Mouse (Mus musculus) left cerebral cortex, postnatal 36 days (tissue): ENCODE results near the gene Lhx4. TPM values are rescaled to one million over a fixed set of nuclear protein-coding genes. Genes with fewer than 3 reads are reported as not detected.
A peak's percentile ranks its signal among the peaks of the same experiment; 100 is the strongest.

Experiments
- DNase-seq, 2 experiments: peaks; one replicate each; pipeline ENCODE4 v3.0.0; 2021 to 2022; ENCODE audit warnings: low spot score in 2 of 2, mixed read lengths in 1 of 2
- intact Hi-C: fragments of 180-260 bp; cut with DNase I; formaldehyde crosslinking; loops from one replicate; pipeline ENCODE4 v1.15.1; 2025
- total RNA-seq, 2 experiments: library from RNA; stranded (reverse); gene quantifications; 2 replicates each; pipeline ENCODE4 v1.2.3; 2021

The Lhx4 gene
- total RNA-seq, 2 experiments from 2014 or later, result not detected

DNA sequence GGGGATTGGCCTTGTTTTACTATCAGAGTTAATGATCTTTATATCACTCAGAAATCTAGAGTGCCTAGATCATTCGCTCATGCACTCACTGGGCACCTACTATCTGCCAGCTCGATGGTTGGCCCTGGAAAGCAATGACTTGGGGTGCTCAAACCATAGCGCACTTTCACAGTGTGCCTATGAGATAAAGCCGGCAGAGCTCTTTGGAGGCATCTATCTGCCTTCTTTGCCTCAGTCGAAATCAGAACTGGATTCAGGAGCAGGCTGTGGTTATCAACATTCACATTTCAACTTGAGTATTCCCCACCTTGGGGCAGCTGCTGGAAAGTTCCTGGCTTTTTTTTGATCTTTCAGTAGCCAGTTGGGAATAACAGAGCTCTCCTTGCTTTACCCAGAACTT, 3.6 kb downstream of the Lhx4 start:
- intact Hi-C loops, result no loop called here
- no peak for DNase-seq

DNA sequence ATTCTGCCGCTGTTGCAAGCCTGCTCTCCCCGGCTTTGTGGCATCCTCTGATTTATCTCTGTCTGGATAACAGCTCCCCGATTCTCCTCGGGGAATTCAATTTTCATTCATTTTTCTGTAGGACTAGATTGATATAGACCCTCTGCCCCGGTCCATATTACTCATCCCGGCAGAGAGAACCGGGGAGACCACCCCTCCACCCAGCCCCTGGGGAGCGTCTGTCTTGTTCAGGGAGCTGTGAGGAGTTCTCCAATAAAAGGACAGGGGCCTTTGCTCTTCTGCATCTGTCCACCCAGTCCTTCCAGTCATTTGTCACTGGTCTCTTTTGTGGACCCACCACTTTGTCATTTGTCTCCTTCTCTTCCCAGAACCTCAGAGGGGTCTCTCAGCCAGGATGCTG, 4.5 kb downstream of the Lhx4 start:
- intact Hi-C loops, result no loop called here
- no peak for DNase-seq

- intact Hi-C loops, result no loop called here
- no peak for DNase-seq
These were observed 8.8 kb downstream of the Lhx4 start for GRCm38 (mm10) chr1:155742411-155743363.

DNA sequence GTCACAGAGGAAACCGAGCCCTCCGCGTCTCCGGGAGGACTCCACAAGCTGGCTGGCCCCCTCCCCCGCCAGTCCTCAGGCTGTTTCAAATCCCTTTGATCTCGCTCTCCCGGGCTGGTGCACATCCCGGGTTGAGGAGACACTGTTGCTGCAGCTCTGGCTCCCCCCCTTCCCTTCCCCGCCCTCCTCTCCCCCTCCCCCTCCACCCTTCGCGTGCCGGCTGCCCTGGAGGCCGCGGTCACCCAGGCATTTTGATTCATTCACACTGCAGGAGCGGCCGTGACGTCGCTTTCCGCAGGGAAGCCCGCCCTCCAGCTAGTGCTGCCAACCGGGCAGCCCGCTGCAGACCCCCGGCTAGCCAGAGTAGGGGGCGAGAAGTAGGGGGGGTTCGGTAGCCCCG, 9.5 kb downstream of the Lhx4 start:
- intact Hi-C loops, result no loop called here
- DNase-seq, result no peak

GRCm38 (mm10) chr1:155741378-155741945, 10.0 kb downstream of the Lhx4 start:
- DNase-seq, result peak in 1 of 2 experiments; percentile 9
- intact Hi-C loops, result no loop called here

DNA sequence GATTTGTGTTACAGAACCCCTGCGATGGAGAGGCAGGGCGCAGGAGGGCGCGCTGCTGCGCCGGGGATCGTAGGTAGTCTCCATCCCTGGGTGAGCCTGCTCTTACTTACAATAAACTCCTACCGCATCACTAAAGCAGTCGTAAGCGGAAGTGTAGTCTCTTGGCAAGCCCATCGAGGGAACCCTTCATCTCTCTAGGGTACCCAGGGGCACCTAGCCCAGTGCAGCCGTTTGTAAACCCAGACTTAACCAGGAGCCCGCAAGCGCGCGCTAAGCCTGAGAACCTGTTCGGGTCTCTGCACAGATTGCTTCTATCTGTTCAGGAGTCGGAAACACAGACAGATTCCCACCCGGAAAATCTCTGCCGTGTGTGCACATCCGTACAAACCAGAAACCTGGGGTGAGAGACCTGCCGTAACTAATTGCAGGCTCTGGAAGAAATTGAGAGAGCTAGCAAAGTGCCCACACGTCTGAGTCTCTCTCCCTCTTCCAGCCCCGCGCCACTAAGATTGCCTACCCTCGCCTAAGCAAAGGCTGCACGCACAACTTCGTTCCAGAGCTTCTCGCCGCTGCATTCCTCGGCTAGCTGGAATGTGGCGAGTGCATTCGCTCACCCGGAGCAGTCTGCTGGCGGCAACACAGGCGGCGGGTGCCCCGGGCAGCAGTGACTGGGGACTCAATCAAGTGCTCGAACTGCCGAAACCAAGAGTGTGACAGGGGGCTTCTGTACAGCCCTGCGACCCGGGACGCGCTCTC, 10.7 kb downstream of the Lhx4 start:
- intact Hi-C loops, result no loop called here
- peak in 1 of 2 experiments; percentile 41 for DNase-seq

DNA sequence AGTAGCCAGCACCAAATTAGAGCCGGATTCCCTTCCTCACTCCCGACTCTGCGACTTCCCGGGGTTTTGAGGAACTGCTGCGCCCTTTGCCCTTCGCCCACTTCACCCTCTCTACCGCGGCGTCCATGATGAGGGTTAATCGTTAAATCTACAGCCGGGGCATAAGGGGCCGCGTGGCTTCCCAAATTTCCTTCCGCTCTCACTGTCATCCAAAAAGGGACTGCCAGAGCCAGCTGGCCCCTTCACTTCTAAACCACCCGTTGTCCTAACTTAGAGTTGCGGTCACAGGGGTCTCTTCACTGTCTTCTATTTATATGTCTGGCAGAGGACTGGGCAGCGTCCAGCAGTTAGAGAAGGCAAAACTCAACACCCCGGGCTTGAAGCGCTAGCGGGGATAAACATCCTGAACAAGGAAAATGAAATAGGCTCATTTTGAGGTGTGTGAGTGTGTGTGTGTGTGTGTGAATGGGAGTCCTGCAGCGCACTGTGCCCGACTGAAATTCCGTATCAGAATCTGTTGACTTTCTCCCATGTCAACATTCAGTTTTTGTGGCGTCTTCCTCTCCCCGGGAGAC, 13.6 kb downstream of the Lhx4 start:
- intact Hi-C loops, result no loop called here
- DNase-seq, result no peak

- intact Hi-C loops, result no loop called here
- DNase-seq, result no peak
These were observed 14.3 kb downstream of the Lhx4 start for GRCm38 (mm10) chr1:155737017-155737808.

DNA sequence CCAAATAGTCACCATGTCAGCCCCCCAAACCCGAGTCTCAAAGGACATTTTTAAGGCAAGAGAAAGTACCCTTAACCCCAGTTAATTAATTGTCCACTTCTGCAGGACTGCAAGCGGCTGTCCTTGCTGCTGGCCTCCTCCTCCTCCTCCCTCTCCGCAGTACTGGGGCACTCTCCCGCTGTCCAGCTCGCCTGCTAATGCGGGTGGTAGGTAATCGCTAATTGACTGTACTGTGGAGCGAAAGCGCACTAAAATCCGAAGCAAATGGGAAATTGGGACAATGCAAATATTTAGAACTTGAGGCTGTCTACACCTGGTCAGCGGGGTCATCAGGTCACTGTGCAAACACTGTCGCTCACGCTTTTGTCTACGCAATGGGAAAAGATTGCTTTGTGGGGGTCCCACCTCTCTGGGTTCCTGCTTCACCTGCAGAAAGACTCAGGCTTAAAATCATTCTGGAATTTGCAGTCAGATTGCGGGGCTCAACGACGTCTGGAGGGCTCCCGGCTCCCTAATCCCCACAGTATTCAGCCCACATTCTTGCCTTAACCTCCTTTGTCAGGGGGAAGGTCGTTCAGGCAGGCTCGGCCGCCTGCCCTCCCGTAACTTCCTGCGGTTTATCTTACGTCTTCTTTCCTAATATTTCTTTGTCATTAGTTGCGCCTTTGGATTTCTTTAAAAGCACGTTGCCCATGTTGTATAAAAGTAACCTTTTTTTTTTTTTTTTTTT, 15.2 kb downstream of the Lhx4 start:
- no peak for DNase-seq
- intact Hi-C loops, result no loop called here

DNA sequence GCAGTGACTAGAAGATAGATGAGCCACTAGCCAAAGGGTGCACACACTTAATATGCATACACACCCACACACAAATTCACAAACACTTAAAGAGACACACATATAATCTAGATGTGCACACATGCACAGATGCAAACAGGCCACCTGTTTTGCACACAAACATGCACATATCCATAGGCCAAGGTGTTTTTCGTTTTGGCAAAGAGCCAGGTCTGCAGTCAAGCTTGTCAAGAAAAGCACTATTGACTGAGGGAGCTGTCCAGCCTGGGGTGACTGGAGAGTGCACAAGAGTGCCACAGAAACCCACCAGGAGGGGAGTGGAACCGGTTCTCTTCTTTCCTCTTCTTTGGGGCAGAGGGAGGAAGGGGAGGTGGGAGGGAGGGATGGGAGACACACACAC, 20.3 kb downstream of the Lhx4 start:
- intact Hi-C loops, result no loop called here
- DNase-seq, result no peak

GRCm38 (mm10) chr1:155729113-155729795, 22.2 kb downstream of the Lhx4 start:
- intact Hi-C loops, result no loop called here

DNA sequence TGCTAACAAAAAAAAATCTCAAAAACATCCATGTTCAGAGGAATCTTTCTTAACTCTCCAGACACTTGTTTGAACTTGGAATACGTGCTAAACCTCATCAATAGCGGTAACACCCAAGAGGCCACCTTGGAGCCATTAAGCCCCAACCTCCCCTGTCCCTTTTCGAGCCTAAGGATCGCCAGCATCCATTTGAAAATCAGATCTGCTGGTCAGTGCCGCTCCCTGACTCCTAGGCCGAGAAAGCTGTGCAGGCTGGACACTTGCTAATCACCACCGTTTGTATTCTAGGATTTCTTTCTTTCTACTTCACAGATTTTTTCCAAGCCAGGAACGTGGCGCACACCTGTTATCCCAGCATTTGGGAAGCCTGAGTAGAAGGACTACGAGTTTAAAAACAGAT, 23.7 kb downstream of the Lhx4 start:
- intact Hi-C loops, result no loop called here

More at GRCm38 (mm10) chr1:155729113-155729795, 22.2 kb downstream of the Lhx4 start:
- no peak for DNase-seq

DNA sequence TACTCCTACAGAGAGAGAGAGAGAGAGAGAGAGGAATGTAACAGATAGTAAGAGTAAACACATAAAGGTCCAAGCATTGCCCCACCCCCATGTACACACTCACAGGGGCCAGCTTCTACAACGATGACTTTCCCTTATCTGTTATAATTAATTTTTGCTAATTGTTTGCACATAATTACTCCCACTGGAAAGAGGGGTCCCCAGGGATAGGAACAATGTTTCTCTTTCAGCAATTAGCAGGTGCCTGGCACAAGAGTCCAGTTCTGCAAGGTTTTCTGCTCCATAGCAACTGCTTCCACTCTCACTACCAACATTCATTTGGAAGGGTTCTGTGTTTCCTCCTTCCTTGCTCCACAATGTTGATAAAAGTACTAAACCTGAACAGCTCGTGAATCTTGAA, 25.6 kb downstream of the Lhx4 start:
- DNase-seq, result no peak
- intact Hi-C loops, result no loop called here

More for the DNA sequence above, 23.7 kb downstream of the Lhx4 start:
- DNase-seq, result no peak

DNA sequence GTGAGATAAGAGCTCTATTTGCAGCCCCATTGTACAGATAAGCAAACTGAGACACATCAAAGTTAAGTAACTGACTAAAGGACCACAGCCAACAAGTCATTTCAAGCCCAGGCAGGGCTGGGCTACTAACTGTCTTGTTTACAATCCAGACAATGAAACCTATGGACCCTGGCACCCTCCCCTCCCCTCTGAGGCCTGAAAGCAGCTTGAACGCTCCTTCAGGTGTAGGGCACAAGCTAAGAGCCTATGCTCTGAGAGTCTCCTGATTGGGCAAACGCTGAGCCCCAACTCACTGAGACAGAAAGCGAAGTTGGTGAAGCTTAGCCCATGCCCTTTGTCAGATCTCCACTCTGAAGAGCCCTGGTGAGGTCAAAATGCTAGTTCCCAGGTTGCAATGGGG, 27.2 kb downstream of the Lhx4 start:
- DNase-seq, result no peak
- intact Hi-C loops, result no loop called here

DNA sequence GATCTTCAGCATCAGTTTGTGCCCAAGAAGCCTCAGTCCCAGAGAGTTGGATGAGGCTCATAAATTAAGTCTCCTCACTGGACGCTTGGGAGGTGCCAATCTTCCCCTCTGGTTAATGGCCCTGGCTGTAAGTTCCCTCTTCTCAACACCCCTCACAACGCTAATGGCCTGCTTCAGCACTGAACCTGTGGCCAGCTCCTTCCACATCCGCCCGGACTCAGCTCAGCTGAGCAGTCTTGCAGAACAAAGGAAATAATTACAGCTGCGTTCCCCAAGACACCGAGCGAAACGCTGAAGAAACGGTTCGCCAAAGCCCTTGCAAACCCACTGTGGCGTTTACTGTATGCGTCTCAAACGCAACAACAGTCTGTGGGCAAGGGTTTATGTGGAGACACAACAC, 29.3 kb downstream of the Lhx4 start:
- no peak for DNase-seq
- intact Hi-C loops, result no loop called here

DNA sequence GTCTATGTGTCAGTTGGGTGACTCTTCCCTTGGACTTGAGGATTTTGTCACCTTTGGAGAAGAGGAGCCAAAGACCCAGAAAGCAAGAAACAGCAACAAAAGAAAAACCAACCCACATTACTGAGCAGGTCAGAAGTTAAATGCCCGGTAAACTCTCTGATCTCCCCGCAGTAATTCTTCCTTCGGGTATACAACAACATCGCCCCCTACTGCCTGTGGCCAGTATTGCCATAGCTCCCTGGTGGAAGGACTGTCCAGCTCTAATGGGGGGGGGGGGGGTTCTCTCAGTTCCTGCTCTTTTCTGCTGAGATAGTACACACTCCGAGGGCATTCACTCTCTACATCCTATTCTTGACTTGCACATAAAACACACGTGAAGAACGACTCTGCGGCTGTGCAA, 30.0 kb downstream of the Lhx4 start:
- intact Hi-C loops, result loop anchor here (1.0 kb wide), 1 partner anchor 145 kb away; no protein-coding TSS in a partner anchor
- DNase-seq, result no peak

GRCm38 (mm10) chr1:155720006-155720405, 31.5 kb downstream of the Lhx4 start:
- no peak for DNase-seq
- intact Hi-C loops, result no loop called here

GRCm38 (mm10) chr1:155718851-155719250, 32.6 kb downstream of the Lhx4 start:
- intact Hi-C loops, result no loop called here
- DNase-seq, result no peak
